Mouse (Mus musculus): ENCODE measurements around the gene Agap2. TPM values are rescaled to one million over a fixed set of nuclear protein-coding genes. Genes with fewer than 3 reads are reported as not detected.
A peak's percentile ranks its signal among the peaks of the same experiment; 100 is the strongest.
"Not testable (repeated sequence)": the region's sequence is repeated elsewhere in the genome, so short reads cannot be mapped to it uniquely, and the experiment has no call there.

The Agap2 gene
- polyA plus RNA-seq, 1 experiment from 2014 or later, result 1.7 TPM

DNA sequence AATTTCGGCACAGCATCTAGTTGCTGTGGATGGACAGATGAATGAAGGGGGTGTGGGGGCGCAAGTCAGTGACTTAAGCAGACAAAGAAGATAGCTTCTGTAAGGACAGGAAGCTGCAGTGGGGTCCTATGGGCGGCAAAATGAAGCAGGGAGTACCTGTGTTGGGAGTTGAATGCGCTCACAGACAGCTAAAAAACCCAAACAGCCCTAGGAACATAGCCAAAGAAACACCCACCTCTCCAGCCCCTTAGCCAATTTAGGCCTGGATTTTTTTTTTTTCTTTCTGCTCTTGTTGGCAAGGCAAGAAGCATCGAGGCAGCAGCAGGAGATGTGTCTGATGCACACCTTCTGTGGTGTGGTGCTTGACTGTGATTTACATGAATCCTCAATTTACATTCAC lies 14.0 kb upstream of the Agap2 start:
- Histone ChIP-seq H3K27me3 (0 out of 2 replicates have a peak, but pooled peaks cover 6% of the 10 kb centered on the region), H3K4me3 (peak overlapping the region; percentile 94), H3K4me2 (replicated peaks) (peak overlapping the region; percentile 94), H3K27ac (peak overlapping the region; percentile 97), H3K9ac (peak overlapping the region; percentile 99), H3K4me1 (peaks cover 48% of the 10 kb centered on the region), H3K36me3 (peaks cover 28% of the 10 kb centered on the region), H3K9me3 (replicated peaks) (no peaks in the 10 kb centered on the region)
- WGBS, result 39% methylated on average over 5 of the region's 5 CpGs
- no peak for ATAC-seq (ENCODE audit: low FRiP score)

DNA sequence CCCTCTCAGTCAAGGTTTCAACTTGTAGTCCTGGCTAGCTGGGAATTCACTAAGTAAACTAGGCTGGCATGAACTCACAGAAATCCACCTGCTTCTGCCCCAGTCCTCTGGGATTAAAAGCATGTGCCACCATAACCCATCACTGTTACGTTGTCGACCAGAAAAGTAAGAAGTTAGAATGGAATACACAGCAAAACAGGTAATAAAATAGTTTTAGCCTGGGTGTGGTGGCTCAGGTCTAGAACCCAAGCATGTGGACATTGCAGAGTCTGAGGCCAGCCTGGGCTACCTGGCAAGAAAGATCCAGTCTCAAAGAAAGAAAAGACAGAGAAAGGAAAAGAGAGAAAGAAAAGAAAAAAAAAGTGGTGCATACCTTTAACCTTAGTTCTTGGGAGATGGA lies 13.6 kb upstream of the Agap2 start:
- H3K4me1 ChIP-seq, result peaks cover 47% of the 10 kb centered on the region
- peaks cover 28% of the 10 kb centered on the region for H3K36me3 ChIP-seq
- H3K9me3 ChIP-seq (replicated peaks), result no peaks in the 10 kb centered on the region
- H3K27me3 ChIP-seq, result 0 out of 2 replicates have a peak, but pooled peaks cover 4% of the 10 kb centered on the region
- no peak overlapping the region for H3K9ac ChIP-seq
- peak overlapping the region; percentile 97 for H3K27ac ChIP-seq
- H3K4me3 ChIP-seq, result peak overlapping the region; percentile 94; the same call in 1 of the 2 replicates
- ATAC-seq (ENCODE audit: low FRiP score), result no peak
- peak overlapping the region; percentile 94 for H3K4me2 ChIP-seq (replicated peaks)
- WGBS, result 73% methylated on average over 2 of the region's 2 CpGs

DNA sequence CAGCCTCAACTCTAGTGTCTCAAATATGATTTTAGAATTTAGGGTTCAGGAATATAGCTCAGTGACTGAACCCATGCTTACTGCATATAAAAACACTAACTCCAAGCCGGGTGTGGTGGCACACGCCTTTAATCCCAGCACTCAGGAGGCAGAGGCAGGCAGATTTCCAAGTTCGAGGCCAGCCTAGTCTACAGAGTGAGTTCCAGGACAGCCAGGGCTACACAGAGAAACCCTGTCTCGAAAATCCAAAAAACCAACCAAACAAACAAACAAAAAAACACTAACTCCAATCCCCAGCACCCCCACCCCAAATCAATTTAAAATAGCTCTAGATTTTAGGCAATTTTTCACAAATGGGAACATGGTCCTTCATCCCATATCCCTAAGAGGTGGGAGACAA lies 13.0 kb upstream of the Agap2 start:
- H3K4me2 ChIP-seq (replicated peaks); H3K9me3 ChIP-seq (replicated peaks); H3K27me3 ChIP-seq; H3K27ac ChIP-seq; ATAC-seq (ENCODE audit: low FRiP score); H3K9ac ChIP-seq; H3K4me3 ChIP-seq: not testable (repeated sequence)
- 89% methylated on average over 4 of the region's 4 CpGs for WGBS
- H3K4me1 ChIP-seq, result peaks cover 51% of the 10 kb centered on the region
- peaks cover 30% of the 10 kb centered on the region for H3K36me3 ChIP-seq

DNA sequence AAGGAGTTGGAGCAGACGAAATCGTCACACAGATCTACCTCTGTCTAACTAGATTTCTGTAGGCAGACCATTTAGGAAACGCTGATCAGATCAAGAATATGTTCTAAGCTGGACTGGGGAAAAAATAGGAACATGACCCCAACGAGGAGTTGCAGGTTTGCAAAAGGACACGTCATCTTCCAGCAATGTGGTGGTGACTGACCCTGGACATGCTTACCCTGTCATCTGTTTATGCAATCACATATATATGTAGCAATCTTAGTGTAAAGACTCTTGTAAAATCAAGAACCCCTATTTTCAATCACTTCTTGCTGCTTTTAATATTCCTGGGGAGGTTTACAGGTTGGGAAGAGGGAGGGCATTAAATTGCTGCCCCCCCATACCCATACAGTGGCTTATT lies 12.6 kb upstream of the Agap2 start:
- 81% methylated on average over 5 of the region's 5 CpGs for WGBS
- Histone ChIP-seq H3K9me3 (replicated peaks) (no peaks in the 10 kb centered on the region), H3K4me2 (replicated peaks) (no peak overlapping the region), H3K27ac (peak overlapping the region; percentile 72; the same call in 1 of the 2 replicates), H3K9ac (no peak overlapping the region), H3K36me3 (peaks cover 30% of the 10 kb centered on the region), H3K27me3 (0 out of 2 replicates have a peak, but pooled peaks cover 4% of the 10 kb centered on the region), H3K4me1 (peaks cover 51% of the 10 kb centered on the region), H3K4me3 (no peak overlapping the region)
- no peak for ATAC-seq (ENCODE audit: low FRiP score)

DNA sequence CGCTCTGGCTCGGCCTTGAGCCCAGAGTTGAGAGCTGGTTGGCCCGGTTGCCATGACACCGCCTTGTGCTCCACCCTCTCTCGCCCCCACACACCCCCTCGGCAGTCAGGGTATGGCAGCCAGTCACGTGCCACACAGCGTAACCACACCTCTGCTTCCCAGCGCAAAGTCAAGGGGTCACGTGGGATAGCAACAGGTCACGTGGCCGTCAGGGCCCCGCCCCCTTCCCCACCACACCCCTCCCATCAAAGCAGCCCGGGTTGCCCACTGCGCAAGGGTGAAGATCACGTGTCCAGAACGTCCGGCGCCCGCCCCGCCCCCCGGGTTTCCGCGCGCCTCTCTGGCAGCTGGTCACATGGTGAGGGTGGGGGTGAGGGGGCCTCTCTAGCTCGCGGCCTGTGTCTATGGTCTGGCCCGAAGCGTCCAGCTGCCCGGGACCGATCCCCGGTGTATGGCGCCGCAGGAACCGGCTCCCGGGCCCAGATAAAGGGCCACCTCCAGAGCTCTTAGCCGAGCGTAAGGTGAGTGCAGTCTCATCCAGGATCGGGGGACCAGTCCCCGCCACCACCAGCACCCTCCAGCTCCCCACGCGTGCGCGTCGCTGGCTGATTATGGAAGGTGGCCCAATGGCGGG lies 11.7 kb upstream of the Agap2 start, which contains the start of gene Cdk4:
Gene Cdk4 (plus strand): TSS at position 296 of the 634 bp plus-strand sequence.
- Histone ChIP-seq H3K36me3 (peaks cover 36% of the 10 kb centered on the region), H3K9ac (peak within 1 kb of the TSS; percentile 95), H3K9me3 (replicated peaks) (no peaks in the 10 kb centered on the region), H3K27me3 (0 out of 2 replicates have a peak, but pooled peaks cover 4% of the 10 kb centered on the region), H3K27ac (peak within 1 kb of the TSS; percentile 87), H3K4me2 (replicated peaks) (peak within 1 kb of the TSS; percentile 86), H3K4me1 (peaks cover 51% of the 10 kb centered on the region), H3K4me3 (peak within 1 kb of the TSS; percentile 85)
- under 1% methylated on average over 45 of the region's 46 CpGs for WGBS
- ATAC-seq (ENCODE audit: low FRiP score), result peak; percentile 92

DNA sequence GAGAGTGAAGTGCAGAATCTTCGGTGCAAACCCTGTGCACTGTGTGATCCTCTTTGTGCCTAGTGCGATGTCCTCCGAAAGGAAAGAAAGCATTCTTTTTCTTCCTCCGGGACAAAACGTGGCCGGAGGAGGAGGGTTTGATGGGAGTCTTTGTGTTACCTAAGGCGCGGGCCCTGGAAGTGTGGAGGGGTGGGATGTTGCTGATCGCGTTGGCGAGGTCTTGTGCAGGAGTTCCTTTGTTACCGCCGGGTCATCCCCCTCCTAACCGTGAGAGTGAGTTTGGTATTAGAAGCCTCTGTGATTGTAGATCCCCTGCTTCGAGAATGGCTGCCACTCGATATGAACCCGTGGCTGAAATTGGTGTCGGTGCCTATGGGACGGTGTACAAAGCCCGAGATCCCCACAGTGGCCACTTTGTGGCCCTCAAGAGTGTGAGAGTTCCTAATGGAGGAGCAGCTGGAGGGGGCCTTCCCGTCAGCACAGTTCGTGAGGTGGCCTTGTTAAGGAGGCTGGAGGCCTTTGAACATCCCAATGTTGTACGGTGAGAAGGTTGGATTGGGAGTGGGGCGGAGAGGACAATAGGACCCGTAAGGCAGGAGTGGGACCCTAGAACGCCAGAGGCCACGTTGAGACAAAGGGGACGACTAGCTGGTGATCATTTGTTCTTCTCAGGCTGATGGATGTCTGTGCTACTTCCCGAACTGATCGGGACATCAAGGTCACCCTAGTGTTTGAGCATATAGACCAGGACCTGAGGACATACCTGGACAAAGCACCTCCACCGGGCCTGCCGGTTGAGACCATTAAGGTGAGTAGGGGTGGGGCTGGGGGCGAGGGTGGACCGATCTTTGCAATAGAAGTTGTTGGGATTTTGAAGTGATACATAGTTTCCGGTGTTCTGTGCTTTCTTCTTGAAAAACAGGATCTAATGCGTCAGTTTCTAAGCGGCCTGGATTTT lies 10.9 kb upstream of the Agap2 start:
- H3K27ac ChIP-seq, result peak overlapping the region; percentile 87
- no peak; the same call in 1 of the 2 replicates for ATAC-seq (ENCODE audit: low FRiP score)
- H3K4me2 ChIP-seq (replicated peaks), result peak overlapping the region; percentile 86
- peaks cover 37% of the 10 kb centered on the region for H3K36me3 ChIP-seq
- peaks cover 52% of the 10 kb centered on the region for H3K4me1 ChIP-seq
- peak overlapping the region; percentile 95 for H3K9ac ChIP-seq
- H3K9me3 ChIP-seq (replicated peaks), result no peaks in the 10 kb centered on the region
- 0 out of 2 replicates have a peak, but pooled peaks cover under 1% of the 10 kb centered on the region for H3K27me3 ChIP-seq
- 15% methylated on average over 37 of the region's 37 CpGs for WGBS
- peak overlapping the region; percentile 85 for H3K4me3 ChIP-seq

DNA sequence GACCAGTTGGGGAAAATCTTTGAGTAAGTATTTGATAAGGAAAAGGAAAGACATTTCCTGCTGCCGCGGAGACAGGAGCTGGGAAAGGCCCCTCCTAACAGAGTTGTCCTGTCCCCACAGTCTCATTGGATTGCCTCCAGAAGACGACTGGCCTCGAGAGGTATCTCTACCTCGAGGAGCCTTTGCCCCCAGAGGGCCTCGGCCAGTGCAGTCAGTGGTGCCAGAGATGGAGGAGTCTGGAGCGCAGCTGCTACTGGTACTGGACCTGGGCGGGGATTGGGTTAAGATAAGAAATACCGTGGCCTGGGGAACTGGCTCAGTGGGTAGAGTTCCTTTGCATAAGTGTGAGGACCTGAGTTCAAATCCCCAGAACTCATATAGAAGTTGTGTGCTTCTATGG lies 9.1 kb upstream of the Agap2 start:
- Histone ChIP-seq H3K36me3 (peaks cover 37% of the 10 kb centered on the region), H3K4me3 (no peak overlapping the region), H3K9me3 (replicated peaks) (no peaks in the 10 kb centered on the region), H3K4me2 (replicated peaks) (no peak overlapping the region), H3K27me3 (no peaks in the 10 kb centered on the region), H3K9ac (peak overlapping the region; percentile 18; the same call in 1 of the 2 replicates), H3K27ac (no peak overlapping the region), H3K4me1 (peaks cover 51% of the 10 kb centered on the region)
- WGBS, result 91% methylated on average over 9 of the region's 9 CpGs
- ATAC-seq (ENCODE audit: low FRiP score), result no peak

DNA sequence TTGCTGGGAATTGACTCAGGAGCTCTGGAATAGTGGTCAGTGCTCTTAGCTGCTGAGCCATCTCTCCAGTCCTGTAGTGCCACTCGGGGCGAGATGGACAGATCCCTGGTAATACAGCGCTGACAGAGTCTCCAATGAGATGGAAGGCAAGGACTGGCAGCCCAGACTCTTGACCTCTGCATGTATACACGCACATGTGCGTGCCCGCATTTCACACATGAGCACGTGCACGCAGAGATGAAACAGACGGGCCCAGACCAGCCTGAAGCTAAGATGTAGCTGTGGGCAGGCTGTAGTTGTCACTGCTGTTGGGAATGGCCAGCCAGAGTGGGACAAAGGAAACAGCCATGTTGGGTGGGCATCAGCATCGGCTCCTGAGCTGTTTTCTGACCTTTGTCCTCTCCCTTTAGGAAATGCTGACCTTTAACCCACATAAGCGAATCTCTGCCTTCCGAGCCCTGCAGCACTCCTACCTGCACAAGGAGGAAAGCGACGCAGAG lies 8.5 kb upstream of the Agap2 start:
- no peaks in the 10 kb centered on the region for H3K9me3 ChIP-seq (replicated peaks)
- H3K4me2 ChIP-seq (replicated peaks), result no peak overlapping the region
- peaks cover 37% of the 10 kb centered on the region for H3K36me3 ChIP-seq
- WGBS, result 90% methylated on average over 14 of the region's 14 CpGs
- H3K4me3 ChIP-seq, result no peak overlapping the region
- no peak for ATAC-seq (ENCODE audit: low FRiP score)
- peak overlapping the region; percentile 69 for H3K27ac ChIP-seq
- no peaks in the 10 kb centered on the region for H3K27me3 ChIP-seq
- peaks cover 49% of the 10 kb centered on the region for H3K4me1 ChIP-seq
- H3K9ac ChIP-seq, result no peak overlapping the region

DNA sequence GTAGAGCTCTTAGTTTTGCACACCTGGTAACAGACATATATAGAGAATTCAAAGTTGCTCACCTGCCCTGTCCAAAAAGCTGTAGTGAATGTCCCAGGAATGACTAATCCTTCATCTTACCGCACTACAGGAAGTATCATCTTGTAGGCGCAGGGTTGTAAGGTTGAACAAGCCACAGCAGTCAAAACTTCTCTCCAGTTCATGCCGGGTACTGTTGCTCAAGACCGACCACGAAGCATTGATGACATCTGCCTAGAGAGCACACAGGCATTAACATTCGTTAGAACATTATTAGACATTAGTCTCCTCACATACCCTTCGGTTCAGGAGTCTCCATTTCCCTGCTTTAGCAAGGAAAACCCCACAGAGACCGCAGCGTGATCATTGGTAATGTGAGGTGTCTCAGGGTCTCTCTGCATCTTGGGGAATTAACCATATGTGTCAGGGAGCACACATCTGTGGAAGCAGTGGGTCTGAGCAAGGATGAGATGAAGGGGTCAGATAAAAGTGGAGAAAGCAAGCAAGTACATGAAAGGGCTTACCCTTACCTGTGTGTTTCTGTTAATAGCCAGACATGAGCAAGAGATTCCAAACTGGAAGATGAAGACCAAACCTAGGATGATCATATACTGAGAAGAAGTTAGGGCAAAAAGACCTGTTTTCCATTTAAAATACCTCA lies 6.6 kb upstream of the Agap2 start:
- Histone ChIP-seq H3K36me3 (peaks cover 37% of the 10 kb centered on the region), H3K4me2 (replicated peaks) (peak overlapping the region; percentile 96), H3K27me3 (no peaks in the 10 kb centered on the region), H3K4me3 (peak overlapping the region; percentile 58), H3K27ac (peak overlapping the region; percentile 94; the same call in 1 of the 2 replicates), H3K9me3 (replicated peaks) (no peaks in the 10 kb centered on the region), H3K4me1 (peaks cover 45% of the 10 kb centered on the region), H3K9ac (peak overlapping the region; percentile 76)
- no peak for ATAC-seq (ENCODE audit: low FRiP score)
- 84% methylated on average over 9 of the region's 9 CpGs for WGBS

DNA sequence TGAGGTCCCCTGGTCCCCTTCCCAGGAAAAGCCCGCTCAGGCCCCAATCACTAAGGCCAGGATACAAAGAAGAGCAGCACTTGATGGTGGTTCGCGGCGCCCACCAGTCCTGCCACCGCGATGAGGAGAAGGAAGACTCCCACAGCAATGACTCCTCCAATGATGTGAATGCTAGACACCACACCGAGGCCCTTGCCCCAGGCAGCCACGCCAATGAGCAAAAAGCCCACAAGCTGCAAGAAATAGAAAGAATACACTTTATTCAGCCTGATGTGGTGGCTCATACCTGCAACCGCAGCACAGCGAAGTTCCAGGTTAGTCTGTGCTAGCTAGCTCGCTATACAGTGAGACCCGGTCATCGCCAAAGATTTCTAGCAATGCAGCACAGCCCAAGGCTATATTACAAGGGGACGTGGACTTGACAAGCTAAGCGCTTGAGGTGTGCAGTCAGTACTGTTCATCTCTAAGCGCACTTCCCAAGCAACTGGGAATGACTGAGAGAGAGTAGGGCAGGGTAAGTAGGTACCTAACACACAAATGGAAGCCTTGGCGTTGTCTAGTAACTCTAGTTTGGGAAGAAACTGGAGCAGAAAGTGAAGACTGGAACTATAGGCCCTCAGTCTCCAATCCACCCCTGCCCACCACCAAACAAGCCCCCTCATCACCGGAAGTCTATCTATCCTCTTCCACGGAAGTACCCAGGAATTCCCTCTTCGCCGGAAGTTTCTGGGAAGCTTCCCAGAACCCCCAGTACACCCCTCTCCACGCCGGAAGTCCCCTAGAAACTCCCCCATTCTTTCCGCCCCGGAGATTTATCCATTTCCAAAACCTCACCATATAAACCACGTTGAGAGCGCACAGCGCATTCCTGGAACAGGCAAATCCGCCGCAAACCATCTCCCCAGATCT lies 5.5 kb upstream of the Agap2 start:
- peak overlapping the region; percentile 94 for H3K27ac ChIP-seq
- peak overlapping the region; percentile 96 for H3K4me2 ChIP-seq (replicated peaks)
- H3K36me3 ChIP-seq, result peaks cover 37% of the 10 kb centered on the region
- 9% methylated on average over 30 of the region's 30 CpGs for WGBS
- peaks cover 43% of the 10 kb centered on the region for H3K4me1 ChIP-seq
- peak overlapping the region; percentile 76 for H3K9ac ChIP-seq
- no peaks in the 10 kb centered on the region for H3K27me3 ChIP-seq
- ATAC-seq (ENCODE audit: low FRiP score), result peak; percentile 83
- peak overlapping the region; percentile 58 for H3K4me3 ChIP-seq
- H3K9me3 ChIP-seq (replicated peaks), result no peaks in the 10 kb centered on the region
